Comparison of ENCODE assay signal across 14 mouse cellular contexts in the genomic region with DNA sequence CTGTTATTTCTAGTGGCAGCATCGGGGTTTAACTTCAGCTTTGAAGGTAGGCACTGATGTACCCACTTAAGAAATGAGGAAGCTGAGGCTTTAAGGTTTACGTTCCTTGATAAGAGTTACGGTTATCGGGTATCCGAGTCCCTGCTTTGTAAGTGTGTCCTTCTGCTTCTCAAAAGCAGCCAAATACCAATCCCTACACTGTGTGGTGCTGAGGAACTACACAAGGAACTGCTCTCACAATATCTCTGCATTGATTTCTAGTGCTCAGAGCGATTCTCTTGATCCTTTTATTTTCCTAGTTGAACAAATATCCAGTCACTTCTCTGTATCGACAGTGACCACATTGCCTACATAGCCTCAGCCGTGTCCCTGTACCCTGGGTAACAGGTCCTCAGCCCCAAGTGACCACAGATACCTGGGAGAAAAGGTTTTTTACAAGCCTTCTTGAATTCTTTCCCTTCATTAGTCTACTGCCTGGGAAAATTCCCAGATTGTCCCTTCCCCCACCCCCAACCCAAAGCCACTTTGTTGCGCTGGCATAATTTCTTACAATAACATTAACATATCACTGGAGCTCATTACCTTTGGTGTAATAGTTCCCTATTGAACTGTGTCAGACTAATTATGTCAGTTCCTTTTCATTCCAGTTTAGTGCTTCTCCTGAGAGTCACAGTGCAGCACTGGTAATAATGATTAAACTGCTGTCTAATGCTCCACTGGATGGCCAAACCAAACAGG.
DNase-seq lines count a peak whose midpoint lies in the region; ATAC-seq and TF ChIP-seq lines count a peak whose summit lies in the region.
"Had no signal": no experiment of that assay in that cellular context is flagged by ENCODE, and none has a peak within 500 bp of the region (broad histone marks: within the 10 kb centered on the region; RNA-seq: fewer than 3 reads in every experiment).

No protein-coding gene starts in this region.

- H3K27me3 ChIP-seq in forebrain, embryonic 10.5 days (ENCODE audit: poor library complexity, severe bottlenecking), result 0 out of 2 replicates have a peak, but pooled peaks cover 6% of the 10 kb centered on the region
- no peaks in the 10 kb centered on the region for H3K27me3 ChIP-seq in forebrain, embryonic 15.5 days
- no peaks in the 10 kb centered on the region for H3K27me3 ChIP-seq in hindbrain, postnatal 0 days (ENCODE audit: insufficient read depth, low read length)
- no peaks in the 10 kb centered on the region for H3K27me3 ChIP-seq in neural tube, embryonic 13.5 days
- no peaks in the 10 kb centered on the region for H3K27me3 ChIP-seq in heart, embryonic 11.5 days (ENCODE audit: control insufficient read depth, insufficient read depth, low read length)
- no peaks in the 10 kb centered on the region for H3K27me3 ChIP-seq in kidney, embryonic 14.5 days (ENCODE audit: control insufficient read depth, insufficient read depth, low read length)
- H3K27me3 ChIP-seq in cerebellum, adult 2 months (ENCODE audit: control insufficient read depth, insufficient read depth, low read length), result no peaks in the 10 kb centered on the region
- H3K27me3 ChIP-seq: limb, embryonic 13.5 days had no signal

- ATAC-seq in forebrain, embryonic 15.5 days (replicated peaks), result peak; percentile 89
- no peak for ATAC-seq in hindbrain, postnatal 0 days
- ATAC-seq in neural tube, embryonic 13.5 days (ENCODE audit: low read depth), result peak; percentile 93
- no peak for ATAC-seq in heart, embryonic 11.5 days (replicated peaks; ENCODE audit: insufficient number of reproducible peaks, low FRiP score, low TSS enrichment)
- no peak for ATAC-seq in kidney, embryonic 14.5 days (ENCODE audit: low FRiP score, low TSS enrichment)
- ATAC-seq: activated CD4-positive, CD25-positive, alpha-beta regulatory T cell, adult 4 months; liver, postnatal 0 days had no signal

- peaks cover 31% of the 10 kb centered on the region for H3K4me1 ChIP-seq in forebrain, embryonic 10.5 days
- peaks cover 14% of the 10 kb centered on the region for H3K4me1 ChIP-seq in forebrain, embryonic 15.5 days
- H3K4me1 ChIP-seq in hindbrain, postnatal 0 days (ENCODE audit: insufficient read depth, low read length), result no peaks in the 10 kb centered on the region
- peaks cover 20% of the 10 kb centered on the region for H3K4me1 ChIP-seq in neural tube, embryonic 13.5 days (replicated peaks)
- no peaks in the 10 kb centered on the region for H3K4me1 ChIP-seq in heart, embryonic 11.5 days (ENCODE audit: control insufficient read depth, insufficient read depth, low read length)
- H3K4me1 ChIP-seq in kidney, embryonic 14.5 days (ENCODE audit: control insufficient read depth, insufficient read depth, low read length), result no peaks in the 10 kb centered on the region
- H3K4me1 ChIP-seq in cerebellum, adult 2 months (ENCODE audit: control insufficient read depth, insufficient read depth, low read length), result no peaks in the 10 kb centered on the region; the same call in 1 of the 2 replicates
- H3K4me1 ChIP-seq: limb, embryonic 13.5 days had no signal

- no peak overlapping the region for H3K4me3 ChIP-seq in forebrain, embryonic 10.5 days
- no peak overlapping the region for H3K4me3 ChIP-seq in forebrain, embryonic 15.5 days
- no peak overlapping the region for H3K4me3 ChIP-seq in hindbrain, postnatal 0 days (ENCODE audit: low read length)
- H3K4me3 ChIP-seq in neural tube, embryonic 13.5 days, result no peak overlapping the region
- no peak overlapping the region for H3K4me3 ChIP-seq in heart, embryonic 11.5 days (ENCODE audit: low read depth, low read length)
- H3K4me3 ChIP-seq in kidney, embryonic 14.5 days (ENCODE audit: low read length), result no peak overlapping the region
- no peak overlapping the region for H3K4me3 ChIP-seq in cerebellum, adult 2 months (replicated peaks; ENCODE audit: insufficient read depth, low read depth, low read length)
- H3K4me3 ChIP-seq: limb, embryonic 13.5 days had no signal

- no peak for TF ChIP-seq CTCF in hindbrain, postnatal 0 days (IDR thresholded peaks at IDR 0.05; ENCODE audit: low read depth)
- no peak for TF ChIP-seq CTCF in cerebellum, adult 2 months (IDR thresholded peaks at IDR 0.05; ENCODE audit: borderline replicate concordance, insufficient read depth, low read depth, low read length)

- DNase-seq in forebrain, embryonic 10.5 days (ENCODE audit: extremely low spot score, low spot score), result peak; percentile 25
- peak; percentile 34 for DNase-seq in hindbrain, postnatal 0 days (ENCODE audit: low spot score)
- no peak for DNase-seq in cerebellum, adult 2 months
- DNase-seq: cerebellum, adult 11-12 months; gastrocnemius, postnatal 10 days; kidney, adult 18-20 months; liver, postnatal 0 days; lung, postnatal 36 days had no signal

- peak overlapping the region; percentile 69 for H3K27ac ChIP-seq in forebrain, embryonic 10.5 days
- H3K27ac ChIP-seq in forebrain, embryonic 15.5 days (replicated peaks), result peak overlapping the region; percentile 51
- H3K27ac ChIP-seq in hindbrain, postnatal 0 days, result no peak overlapping the region
- H3K27ac ChIP-seq in neural tube, embryonic 13.5 days (replicated peaks), result peak overlapping the region; percentile 70
- H3K27ac ChIP-seq in heart, embryonic 11.5 days (ENCODE audit: low read depth, low read length), result no peak overlapping the region
- H3K27ac ChIP-seq in kidney, embryonic 14.5 days (ENCODE audit: low read depth, low read length), result no peak overlapping the region
- no peak overlapping the region for H3K27ac ChIP-seq in cerebellum, adult 2 months (ENCODE audit: insufficient read depth, low read length)
- H3K27ac ChIP-seq: limb, embryonic 13.5 days had no signal

- no peak for TF ChIP-seq POLR2A in cerebellum, adult 2 months (IDR thresholded peaks at IDR 0.05; ENCODE audit: borderline replicate concordance, insufficient read depth, low read length)

- H3K9ac ChIP-seq in forebrain, embryonic 15.5 days (replicated peaks), result no peak overlapping the region
- no peak overlapping the region for H3K9ac ChIP-seq in hindbrain, postnatal 0 days (replicated peaks; ENCODE audit: low read length)
- H3K9ac ChIP-seq in neural tube, embryonic 13.5 days, result no peak overlapping the region
- no peak overlapping the region for H3K9ac ChIP-seq in heart, embryonic 11.5 days (ENCODE audit: low read depth, low read length)
- no peak overlapping the region for H3K9ac ChIP-seq in kidney, embryonic 14.5 days (ENCODE audit: low read depth, low read length)
- H3K9ac ChIP-seq: limb, embryonic 13.5 days; liver, postnatal 0 days had no signal

- 65% methylated on average over 9 of the region's 9 CpGs for WGBS in forebrain, embryonic 10.5 days
- WGBS in forebrain, embryonic 15.5 days, result 13% methylated on average over 9 of the region's 9 CpGs
- WGBS in hindbrain, postnatal 0 days, result 57% methylated on average over 9 of the region's 9 CpGs
- WGBS in neural tube, embryonic 13.5 days, result 41% methylated on average over 9 of the region's 9 CpGs
- WGBS in heart, embryonic 11.5 days (ENCODE audit: insufficient replicate concordance), result 73% methylated on average over 9 of the region's 9 CpGs
- WGBS in kidney, embryonic 14.5 days, result 64% methylated on average over 9 of the region's 9 CpGs
- 81% methylated on average over 9 of the region's 9 CpGs for WGBS in cerebellum, adult 2 months

- H3K36me3 ChIP-seq in forebrain, embryonic 10.5 days (replicated peaks), result no peaks in the 10 kb centered on the region
- no peaks in the 10 kb centered on the region for H3K36me3 ChIP-seq in forebrain, embryonic 15.5 days
- H3K36me3 ChIP-seq in hindbrain, postnatal 0 days (ENCODE audit: insufficient read depth, low read length), result no peaks in the 10 kb centered on the region
- H3K36me3 ChIP-seq in neural tube, embryonic 13.5 days, result no peaks in the 10 kb centered on the region
- H3K36me3 ChIP-seq in heart, embryonic 11.5 days (ENCODE audit: control insufficient read depth, insufficient read depth, low read length), result no peaks in the 10 kb centered on the region
- no peaks in the 10 kb centered on the region for H3K36me3 ChIP-seq in kidney, embryonic 14.5 days (ENCODE audit: control insufficient read depth, insufficient read depth, low read length)
- H3K36me3 ChIP-seq: limb, embryonic 13.5 days had no signal

- H3K9me3 ChIP-seq in forebrain, embryonic 10.5 days, result no peaks in the 10 kb centered on the region
- H3K9me3 ChIP-seq in forebrain, embryonic 15.5 days, result no peaks in the 10 kb centered on the region
- no peaks in the 10 kb centered on the region for H3K9me3 ChIP-seq in hindbrain, postnatal 0 days (ENCODE audit: low read length)
- no peaks in the 10 kb centered on the region for H3K9me3 ChIP-seq in neural tube, embryonic 13.5 days
- no peaks in the 10 kb centered on the region for H3K9me3 ChIP-seq in heart, embryonic 11.5 days (replicated peaks; ENCODE audit: control insufficient read depth, low read length)
- no peaks in the 10 kb centered on the region for H3K9me3 ChIP-seq in kidney, embryonic 14.5 days (ENCODE audit: control insufficient read depth, low read length)
- H3K9me3 ChIP-seq: limb, embryonic 13.5 days had no signal

- no peak overlapping the region; the same call in 1 of the 2 replicates for H3K4me2 ChIP-seq in forebrain, embryonic 15.5 days (replicated peaks)
- H3K4me2 ChIP-seq in hindbrain, postnatal 0 days (ENCODE audit: low read depth, low read length), result no peak overlapping the region
- H3K4me2 ChIP-seq in neural tube, embryonic 13.5 days, result no peak overlapping the region
- no peak overlapping the region for H3K4me2 ChIP-seq in heart, embryonic 11.5 days
- H3K4me2 ChIP-seq in kidney, embryonic 14.5 days (replicated peaks; ENCODE audit: low read depth, low read length), result no peak overlapping the region
- H3K4me2 ChIP-seq: limb, embryonic 13.5 days had no signal

Comparison
In these comparisons a context has a peak if more than half of its experiments do, and no peak if none do; other contexts are left out.
1. DNase-seq: peak in forebrain, embryonic 10.5 days (single experiment) and hindbrain, postnatal 0 days (single experiment); none in cerebellum, adult 2 months (0 of 2).
2. H3K27ac ChIP-seq: peak in forebrain, embryonic 10.5 days (single experiment), forebrain, embryonic 15.5 days (single experiment) and neural tube, embryonic 13.5 days (single experiment); none in hindbrain, postnatal 0 days (single experiment), heart, embryonic 11.5 days (single experiment), kidney, embryonic 14.5 days (single experiment) and cerebellum, adult 2 months (single experiment).
3. ATAC-seq: peak in forebrain, embryonic 15.5 days (single experiment) and neural tube, embryonic 13.5 days (single experiment); none in hindbrain, postnatal 0 days (single experiment), heart, embryonic 11.5 days (single experiment) and kidney, embryonic 14.5 days (single experiment).